Mouse (Mus musculus) stomach, embryonic 15.5 days (tissue): ENCODE results near the gene Gm7951. TPM values are rescaled to one million over a fixed set of nuclear protein-coding genes. Genes with fewer than 3 reads are reported as not detected.
"Not testable (repeated sequence)": the region's sequence is repeated elsewhere in the genome, so short reads cannot be mapped to it uniquely, and the experiment has no call there.

Experiments used
- ATAC-seq: fragments of 200-750 bp; cut with Nextera tagmentation; 2 replicates; pipeline ENCODE4 v1.8.0; 2017; ENCODE audit warnings: low read depth, moderate number of reproducible peaks, moderate TSS enrichment; ENCODE audit not compliant: insufficient read depth, low FRiP score
- H3K27ac ChIP-seq: fragments of 300-500 bp; sonication (generic); 2 replicates; pipeline ENCODE4 v1.5.1; 2015; ENCODE audit warnings: mild to moderate bottlenecking, inconsistent platforms
- H3K27me3 ChIP-seq: fragments of 300-500 bp; sonication (generic); replicated peaks from 2 replicates; pipeline ENCODE4 v1.6.1; 2015; ENCODE audit warnings: inconsistent platforms
- H3K36me3 ChIP-seq: fragments of 300-500 bp; sonication (generic); 2 replicates; pipeline ENCODE4 v1.6.1; 2015; ENCODE audit warnings: inconsistent platforms
- H3K4me1 ChIP-seq: fragments of 300-500 bp; sonication (generic); 2 replicates; pipeline ENCODE4 v1.6.1; 2015; ENCODE audit warnings: inconsistent platforms
- H3K4me2 ChIP-seq: fragments of 300-500 bp; sonication (generic); 2 replicates; pipeline ENCODE4 v1.6.1; 2015; ENCODE audit warnings: mild to moderate bottlenecking, inconsistent platforms
- H3K4me3 ChIP-seq: fragments of 300-500 bp; sonication (generic); replicated peaks from 2 replicates; pipeline ENCODE4 v1.5.1; 2015; ENCODE audit warnings: inconsistent platforms
- H3K9ac ChIP-seq: fragments of 300-500 bp; sonication (generic); 2 replicates; pipeline ENCODE4 v1.6.1; 2015; ENCODE audit warnings: inconsistent platforms
- H3K9me3 ChIP-seq: fragments of 300-500 bp; sonication (generic); 2 replicates; pipeline ENCODE4 v1.6.1; 2016; ENCODE audit warnings: inconsistent platforms
- WGBS: fragments of 180-500 bp; shearing (Covaris S2); methylation state at CpG from one replicate; pipeline ENCODE4 v1.1.7; 2015; 5-methylcytosine and 5-hydroxymethylcytosine counted together
- polyA plus RNA-seq: library from polyadenylated mRNA; unstranded; fragments of >200 nt; fragmentation: Nextera tagmentation; extraction: Ambion mirVana; gene quantifications from 2 replicates; pipeline ENCODE4 v1.2.1, GENCODE M21; 2015

The Gm7951 gene
- not detected in 2 replicates for polyA plus RNA-seq

GRCm38 (mm10) chr14:42117269-42117668 is at the start of gene Gm7951:
TSS of gene Gm7951 (minus strand) at chr14:42117369.
- H3K27me3 ChIP-seq, ATAC-seq, H3K4me3 ChIP-seq, H3K9me3 ChIP-seq, H3K9ac ChIP-seq, H3K36me3 ChIP-seq, H3K4me1 ChIP-seq, H3K27ac ChIP-seq, H3K4me2 ChIP-seq: not testable (repeated sequence)
- 86% methylated on average over 1 of the region's 2 CpGs for WGBS

- H3K9me3 ChIP-seq, ATAC-seq, H3K4me1 ChIP-seq, H3K27ac ChIP-seq, H3K27me3 ChIP-seq, H3K4me3 ChIP-seq, H3K4me2 ChIP-seq, H3K9ac ChIP-seq, H3K36me3 ChIP-seq: not testable (repeated sequence)
- WGBS = 79% methylated on average over 1 of the region's 2 CpGs
These were observed 45.4 kb upstream of the Gm7951 start, which contains the start of gene Gm17027 for GRCm38 (mm10) chr14:42162522-42162921. TSS of gene Gm17027 (minus strand) at chr14:42162622.

- not testable (repeated sequence) for H3K4me1 ChIP-seq, H3K4me2 ChIP-seq, H3K4me3 ChIP-seq, H3K27me3 ChIP-seq, H3K36me3 ChIP-seq, H3K9ac ChIP-seq, H3K9me3 ChIP-seq, H3K27ac ChIP-seq, ATAC-seq
- 75% methylated on average over 7 of the region's 8 CpGs for WGBS
These were observed 17.4 kb upstream of the Gm7951 start for GRCm38 (mm10) chr14:42134571-42134970.

- H3K27me3 ChIP-seq, H3K27ac ChIP-seq, H3K36me3 ChIP-seq, H3K9ac ChIP-seq, ATAC-seq, H3K4me3 ChIP-seq, H3K4me2 ChIP-seq, H3K9me3 ChIP-seq, H3K4me1 ChIP-seq: not testable (repeated sequence)
- WGBS = 48% methylated on average over 11 of the region's 14 CpGs
These were observed 16.6 kb upstream of the Gm7951 start for GRCm38 (mm10) chr14:42133806-42134205.

Other genes with a start within 250 kb of the Gm7951 start
- gene Gm7980, start 210.1 kb downstream of the Gm7951 start, polyA plus RNA-seq = not detected in 2 replicates
- gene 1700049E17Rik1, start 192.4 kb downstream of the Gm7951 start, polyA plus RNA-seq = not detected in 2 replicates
- not detected in 2 replicates for gene 1700024B05Rik, start 173.4 kb downstream of the Gm7951 start, polyA plus RNA-seq
- not detected in 2 replicates for gene Gm6401, start 149.4 kb downstream of the Gm7951 start, polyA plus RNA-seq
- gene Gm3543, start 134.0 kb downstream of the Gm7951 start, polyA plus RNA-seq = not detected in 2 replicates
- gene Gm17027, start 45.3 kb upstream of the Gm7951 start, polyA plus RNA-seq = not detected in 2 replicates
- not detected in 2 replicates for gene Gm3573, start 73.4 kb upstream of the Gm7951 start, polyA plus RNA-seq
- gene Gm17026, start 142.7 kb upstream of the Gm7951 start, polyA plus RNA-seq = not detected in 2 replicates
- not detected in 2 replicates for gene Gm9611, start 180.0 kb upstream of the Gm7951 start, polyA plus RNA-seq
- not detected in 2 replicates for gene Gm7995, start 192.8 kb upstream of the Gm7951 start, polyA plus RNA-seq